Mouse (Mus musculus) limb, embryonic 13.5 days (tissue): ENCODE results near the gene Adgrb2. TPM values are rescaled to one million over a fixed set of nuclear protein-coding genes. Genes with fewer than 3 reads are reported as not detected.

Experiments used
- ATAC-seq: fragments of 200-750 bp; cut with Nextera tagmentation; 2 replicates; pipeline ENCODE4 v1.8.0; 2017; ENCODE audit warnings: low read depth, moderate number of reproducible peaks, moderate TSS enrichment; ENCODE audit not compliant: low FRiP score
- H3K27ac ChIP-seq: fragments of 300-500 bp; sonication (generic); 2 replicates; pipeline ENCODE4 v1.5.1; 2015; ENCODE audit warnings: inconsistent platforms, mild to moderate bottlenecking, moderate library complexity
- H3K27me3 ChIP-seq: fragments of 300-500 bp; sonication (generic); 2 replicates; pipeline ENCODE4 v1.6.1; 2015; ENCODE audit warnings: mild to moderate bottlenecking, inconsistent platforms
- H3K36me3 ChIP-seq: fragments of 300-500 bp; sonication (generic); 2 replicates; pipeline ENCODE4 v1.6.1; 2015; ENCODE audit warnings: inconsistent platforms, mild to moderate bottlenecking, moderate library complexity
- H3K4me1 ChIP-seq: fragments of 300-500 bp; sonication (generic); 2 replicates; pipeline ENCODE4 v1.6.1; 2015; ENCODE audit warnings: inconsistent platforms
- H3K4me2 ChIP-seq: fragments of 300-500 bp; sonication (generic); replicated peaks from 2 replicates; pipeline ENCODE4 v1.6.1; 2015; ENCODE audit warnings: inconsistent platforms, mild to moderate bottlenecking, moderate library complexity
- H3K4me3 ChIP-seq: fragments of 300-500 bp; sonication (generic); 2 replicates; pipeline ENCODE4 v1.5.1; 2015; ENCODE audit warnings: moderate library complexity, mild to moderate bottlenecking, inconsistent platforms
- H3K9ac ChIP-seq: fragments of 300-500 bp; sonication (generic); 2 replicates; pipeline ENCODE4 v1.6.1; 2015; ENCODE audit warnings: mild to moderate bottlenecking, inconsistent platforms
- H3K9me3 ChIP-seq: fragments of 300-500 bp; sonication (generic); 2 replicates; pipeline ENCODE4 v1.6.1; 2016; ENCODE audit warnings: inconsistent platforms
- WGBS: fragments of 180-500 bp; shearing (Covaris S2); methylation state at CpG from one replicate; pipeline ENCODE4 v1.1.7; 2015; 5-methylcytosine and 5-hydroxymethylcytosine counted together
- polyA plus RNA-seq: library from polyadenylated mRNA; unstranded; fragments of >200 nt; fragmentation: Nextera tagmentation; extraction: Ambion mirVana; gene quantifications from 2 replicates; pipeline ENCODE4 v1.2.1, GENCODE M21; 2015

The Adgrb2 gene
- polyA plus RNA-seq, 1 experiment from 2014 or later: 4.0 TPM

GRCm38 (mm10) chr4:129974285-129974684 lies 10.4 kb upstream of the Adgrb2 start:
- Histone ChIP-seq H3K9ac (no peak overlapping the region), H3K27me3 (peaks cover 51% of the 10 kb centered on the region), H3K36me3 (no peaks in the 10 kb centered on the region), H3K9me3 (no peaks in the 10 kb centered on the region), H3K4me3 (no peak overlapping the region), H3K27ac (no peak overlapping the region), H3K4me2 (no peak overlapping the region), H3K4me1 (no peaks in the 10 kb centered on the region)
- 63% methylated on average over 9 of the region's 9 CpGs for WGBS
- ATAC-seq: no peak

- WGBS: 59% methylated on average over 4 of the region's 4 CpGs
- H3K9me3 ChIP-seq: no peaks in the 10 kb centered on the region
- H3K4me3 ChIP-seq: no peak overlapping the region
- no peak overlapping the region for H3K4me2 ChIP-seq
- peaks cover 68% of the 10 kb centered on the region for H3K27me3 ChIP-seq
- no peaks in the 10 kb centered on the region for H3K36me3 ChIP-seq
- no peak for ATAC-seq
- no peak overlapping the region for H3K9ac ChIP-seq
- peaks cover 9% of the 10 kb centered on the region; the same call in 1 of the 2 replicates for H3K4me1 ChIP-seq
- no peak overlapping the region for H3K27ac ChIP-seq
These were observed 7.4 kb upstream of the Adgrb2 start for GRCm38 (mm10) chr4:129977256-129977655.

- no peaks in the 10 kb centered on the region for H3K9me3 ChIP-seq
- no peak for ATAC-seq
- no peak overlapping the region for H3K4me3 ChIP-seq
- H3K27me3 ChIP-seq: peaks cover 70% of the 10 kb centered on the region
- no peak overlapping the region for H3K4me2 ChIP-seq
- no peak overlapping the region for H3K9ac ChIP-seq
- WGBS: 81% methylated on average over 4 of the region's 4 CpGs
- no peaks in the 10 kb centered on the region for H3K36me3 ChIP-seq
- H3K4me1 ChIP-seq: peaks cover 18% of the 10 kb centered on the region
- no peak overlapping the region for H3K27ac ChIP-seq
These were observed 6.4 kb upstream of the Adgrb2 start for GRCm38 (mm10) chr4:129978227-129978626.

GRCm38 (mm10) chr4:129978930-129979329 lies 5.7 kb upstream of the Adgrb2 start:
- H3K4me1 ChIP-seq: peaks cover 25% of the 10 kb centered on the region
- no peak overlapping the region for H3K4me2 ChIP-seq
- no peak overlapping the region for H3K9ac ChIP-seq
- peaks cover 70% of the 10 kb centered on the region for H3K27me3 ChIP-seq
- ATAC-seq: no peak
- WGBS: 70% methylated on average over 4 of the region's 4 CpGs
- no peak overlapping the region for H3K4me3 ChIP-seq
- no peaks in the 10 kb centered on the region for H3K36me3 ChIP-seq
- no peaks in the 10 kb centered on the region for H3K9me3 ChIP-seq
- no peak overlapping the region for H3K27ac ChIP-seq

GRCm38 (mm10) chr4:129981657-129982056 lies 3.0 kb upstream of the Adgrb2 start:
- no peak overlapping the region for H3K4me3 ChIP-seq
- H3K4me2 ChIP-seq: no peak overlapping the region
- no peaks in the 10 kb centered on the region for H3K9me3 ChIP-seq
- no peak overlapping the region for H3K9ac ChIP-seq
- ATAC-seq: no peak
- H3K36me3 ChIP-seq: no peaks in the 10 kb centered on the region
- H3K27me3 ChIP-seq: peaks cover 73% of the 10 kb centered on the region
- H3K27ac ChIP-seq: no peak overlapping the region
- 58% methylated on average over 11 of the region's 11 CpGs for WGBS
- peaks cover 40% of the 10 kb centered on the region for H3K4me1 ChIP-seq

GRCm38 (mm10) chr4:129983046-129983445 lies 1.6 kb upstream of the Adgrb2 start:
- no peak overlapping the region for H3K4me3 ChIP-seq
- whole genome bisulfite sequencing: 18% methylated on average over 5 of the region's 5 CpGs
- ATAC-seq: no peak
- H3K4me2 ChIP-seq: no peak overlapping the region
- peaks cover 87% of the 10 kb centered on the region for H3K27me3 ChIP-seq
- no peaks in the 10 kb centered on the region for H3K36me3 ChIP-seq
- peaks cover 53% of the 10 kb centered on the region for H3K4me1 ChIP-seq
- H3K27ac ChIP-seq: no peak overlapping the region
- no peaks in the 10 kb centered on the region for H3K9me3 ChIP-seq
- H3K9ac ChIP-seq: peak overlapping the region; percentile 1; the same call in 1 of the 2 replicates

GRCm38 (mm10) chr4:129983764-129984420 lies 778 bp upstream of the Adgrb2 start:
- Histone ChIP-seq H3K4me2 (peak overlapping the region; percentile 84), H3K36me3 (no peaks in the 10 kb centered on the region), H3K27ac (no peak overlapping the region), H3K9me3 (no peaks in the 10 kb centered on the region), H3K4me3 (peak overlapping the region; percentile 67), H3K4me1 (peaks cover 57% of the 10 kb centered on the region), H3K27me3 (peaks cover 87% of the 10 kb centered on the region), H3K9ac (peak overlapping the region; percentile 77)
- ATAC-seq: no peak
- 4% methylated on average over 15 of the region's 15 CpGs for WGBS

- under 1% methylated on average over 38 of the region's 48 CpGs for WGBS
- peak overlapping the region; percentile 67 for H3K4me3 ChIP-seq
- peaks cover 83% of the 10 kb centered on the region for H3K27me3 ChIP-seq
- no peaks in the 10 kb centered on the region for H3K9me3 ChIP-seq
- no peak overlapping the region for H3K27ac ChIP-seq
- peak; percentile 22; the same call in 1 of the 2 replicates for ATAC-seq
- peak overlapping the region; percentile 77 for H3K9ac ChIP-seq
- H3K36me3 ChIP-seq: no peaks in the 10 kb centered on the region
- H3K4me1 ChIP-seq: peaks cover 62% of the 10 kb centered on the region
- H3K4me2 ChIP-seq: peak overlapping the region; percentile 84
These were observed 546 bp downstream of the Adgrb2 start for GRCm38 (mm10) chr4:129985161-129985670.

GRCm38 (mm10) chr4:129985671-129986441 lies 1.2 kb downstream of the Adgrb2 start:
- Histone ChIP-seq H3K4me2 (peak overlapping the region; percentile 84), H3K9me3 (no peaks in the 10 kb centered on the region), H3K27ac (no peak overlapping the region), H3K36me3 (no peaks in the 10 kb centered on the region), H3K27me3 (peaks cover 77% of the 10 kb centered on the region), H3K4me1 (peaks cover 67% of the 10 kb centered on the region), H3K9ac (peak overlapping the region; percentile 77), H3K4me3 (peak overlapping the region; percentile 67)
- WGBS: under 1% methylated on average over 57 of the region's 58 CpGs
- 0 out of 2 replicates have a peak, but pooled peaks have one; percentile 1 for ATAC-seq

GRCm38 (mm10) chr4:129987825-129988504 lies 3.3 kb downstream of the Adgrb2 start:
- H3K27me3 ChIP-seq: peaks cover 58% of the 10 kb centered on the region
- peak overlapping the region; percentile 69 for H3K9ac ChIP-seq
- under 1% methylated on average over 53 of the region's 53 CpGs for WGBS
- H3K9me3 ChIP-seq: no peaks in the 10 kb centered on the region
- peak overlapping the region; percentile 84 for H3K4me2 ChIP-seq
- H3K4me3 ChIP-seq: peak overlapping the region; percentile 51
- ATAC-seq: peak; percentile 17; the same call in 1 of the 2 replicates
- no peak overlapping the region for H3K27ac ChIP-seq
- peaks cover 51% of the 10 kb centered on the region for H3K4me1 ChIP-seq
- H3K36me3 ChIP-seq: peaks cover 10% of the 10 kb centered on the region

- Histone ChIP-seq H3K27me3 (peaks cover 50% of the 10 kb centered on the region), H3K4me1 (peaks cover 37% of the 10 kb centered on the region)
These were observed 5.3 kb downstream of the Adgrb2 start for GRCm38 (mm10) chr4:129989925-129990324.

GRCm38 (mm10) chr4:129992720-129993119 lies 8.1 kb downstream of the Adgrb2 start:
- Histone ChIP-seq H3K27me3 (peaks cover 50% of the 10 kb centered on the region), H3K4me3 (no peak overlapping the region), H3K36me3 (peaks cover 22% of the 10 kb centered on the region), H3K9ac (no peak overlapping the region), H3K4me1 (peaks cover 18% of the 10 kb centered on the region), H3K27ac (no peak overlapping the region), H3K9me3 (no peaks in the 10 kb centered on the region), H3K4me2 (no peak overlapping the region)
- 79% methylated on average over 16 of the region's 16 CpGs for WGBS
- no peak for ATAC-seq

More at GRCm38 (mm10) chr4:129989925-129990324, 5.3 kb downstream of the Adgrb2 start:
- Histone ChIP-seq H3K36me3 (peaks cover 18% of the 10 kb centered on the region), H3K9me3 (no peaks in the 10 kb centered on the region), H3K4me3 (no peak overlapping the region), H3K4me2 (no peak overlapping the region), H3K9ac (no peak overlapping the region), H3K27ac (no peak overlapping the region)
- ATAC-seq: no peak
- WGBS: 55% methylated on average over 4 of the region's 4 CpGs
